Mouse (Mus musculus): Measurements from ENCODE around the gene Atp1b1. TPM values are rescaled to one million over a fixed set of nuclear protein-coding genes. Genes with fewer than 3 reads are reported as not detected.

Gene Atp1b1
- polyA plus RNA-seq, 1 experiment: not detected

GRCm38 (mm10) chr1:164408655-164409054 is 49.5 kb downstream of the Atp1b1 start:
- Histone ChIP-seq H3K4me3 (ENCODE audit: insufficient read depth, low read length) (no peak overlapping the region), H3K4me1 (ENCODE audit: control insufficient read depth, insufficient read depth, low read length) (peaks cover 13% of the 10 kb centered on the region), H3K27ac (ENCODE audit: insufficient read depth, low read depth, low read length) (no peak overlapping the region)
- no peak for TF ChIP-seq CTCF (IDR thresholded peaks at IDR 0.05; ENCODE audit: low read depth, low read length)
- no peak for TF ChIP-seq POLR2A (IDR thresholded peaks at IDR 0.05; ENCODE audit: borderline replicate concordance, low read depth, low read length)

- peaks cover 13% of the 10 kb centered on the region for H3K4me1 ChIP-seq (ENCODE audit: control insufficient read depth, insufficient read depth, low read length)
- H3K27ac ChIP-seq (ENCODE audit: insufficient read depth, low read depth, low read length): no peak overlapping the region
- no peak overlapping the region for H3K4me3 ChIP-seq (ENCODE audit: insufficient read depth, low read length)
- TF ChIP-seq CTCF (IDR thresholded peaks at IDR 0.05; ENCODE audit: low read depth, low read length) (no peak), POLR2A (IDR thresholded peaks at IDR 0.05; ENCODE audit: borderline replicate concordance, low read depth, low read length) (no peak)
These were observed 51.6 kb downstream of the Atp1b1 start for GRCm38 (mm10) chr1:164406506-164406905.

DNA sequence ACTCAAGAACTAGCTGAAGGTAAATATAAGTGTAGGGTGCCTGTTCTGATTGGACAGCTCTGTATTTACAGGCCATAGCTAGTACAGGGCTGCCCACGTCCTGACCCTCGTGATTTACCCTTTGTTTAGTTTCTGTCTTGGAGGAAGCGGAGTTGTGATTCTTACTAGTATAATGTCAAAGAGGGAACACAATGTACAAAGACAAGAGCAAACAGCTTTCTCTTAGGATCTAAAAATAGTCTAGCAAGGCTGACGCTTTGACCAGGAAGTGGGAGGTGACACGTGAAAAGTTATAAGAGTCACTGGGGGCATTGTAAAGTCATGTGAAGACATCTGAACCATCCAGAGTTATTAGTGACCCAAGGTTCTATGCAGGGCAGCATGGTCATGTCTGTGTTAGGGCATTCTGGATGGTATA is 52.8 kb downstream of the Atp1b1 start:
- H3K4me3 ChIP-seq (ENCODE audit: insufficient read depth, low read length): no peak overlapping the region
- H3K4me1 ChIP-seq (ENCODE audit: control insufficient read depth, insufficient read depth, low read length): peaks cover 13% of the 10 kb centered on the region
- H3K27ac ChIP-seq (ENCODE audit: insufficient read depth, low read depth, low read length): peak overlapping the region; percentile 73
- TF ChIP-seq POLR2A (IDR thresholded peaks at IDR 0.05; ENCODE audit: borderline replicate concordance, low read depth, low read length) (no peak), CTCF (IDR thresholded peaks at IDR 0.05; ENCODE audit: low read depth, low read length) (no peak)

- Histone ChIP-seq H3K4me1 (ENCODE audit: control insufficient read depth, insufficient read depth, low read length) (peaks cover 6% of the 10 kb centered on the region), H3K4me3 (ENCODE audit: insufficient read depth, low read length) (no peak overlapping the region), H3K27ac (ENCODE audit: insufficient read depth, low read depth, low read length) (no peak overlapping the region)
- no peak for TF ChIP-seq CTCF (IDR thresholded peaks at IDR 0.05; ENCODE audit: low read depth, low read length)
- no peak for TF ChIP-seq POLR2A (IDR thresholded peaks at IDR 0.05; ENCODE audit: borderline replicate concordance, low read depth, low read length)
These were observed 58.6 kb downstream of the Atp1b1 start for GRCm38 (mm10) chr1:164399578-164399977.

- H3K27ac ChIP-seq (ENCODE audit: insufficient read depth, low read depth, low read length): peak overlapping the region; percentile 37; the same call in 1 of the 2 replicates
- peaks cover 6% of the 10 kb centered on the region for H3K4me1 ChIP-seq (ENCODE audit: control insufficient read depth, insufficient read depth, low read length)
- TF ChIP-seq CTCF (IDR thresholded peaks at IDR 0.05; ENCODE audit: low read depth, low read length) (no peak), POLR2A (IDR thresholded peaks at IDR 0.05; ENCODE audit: borderline replicate concordance, low read depth, low read length) (no peak)
These were observed 60.5 kb downstream of the Atp1b1 start for GRCm38 (mm10) chr1:164397672-164398071.

GRCm38 (mm10) chr1:164395131-164395780 is 62.9 kb downstream of the Atp1b1 start:
- Histone ChIP-seq H3K4me3 (ENCODE audit: insufficient read depth, low read length) (no peak overlapping the region), H3K4me1 (ENCODE audit: control insufficient read depth, insufficient read depth, low read length) (peaks cover 6% of the 10 kb centered on the region), H3K27ac (ENCODE audit: insufficient read depth, low read depth, low read length) (no peak overlapping the region)
- TF ChIP-seq POLR2A (IDR thresholded peaks at IDR 0.05; ENCODE audit: borderline replicate concordance, low read depth, low read length) (no peak), CTCF (IDR thresholded peaks at IDR 0.05; ENCODE audit: low read depth, low read length) (no peak)

More at GRCm38 (mm10) chr1:164397672-164398071, 60.5 kb downstream of the Atp1b1 start:
- H3K4me3 ChIP-seq (ENCODE audit: insufficient read depth, low read length): no peak overlapping the region

- Histone ChIP-seq H3K27ac (ENCODE audit: insufficient read depth, low read depth, low read length) (no peak overlapping the region), H3K4me1 (ENCODE audit: control insufficient read depth, insufficient read depth, low read length) (peaks cover 6% of the 10 kb centered on the region), H3K4me3 (ENCODE audit: insufficient read depth, low read length) (no peak overlapping the region)
- TF ChIP-seq POLR2A (IDR thresholded peaks at IDR 0.05; ENCODE audit: borderline replicate concordance, low read depth, low read length): no peak
- no peak for TF ChIP-seq CTCF (IDR thresholded peaks at IDR 0.05; ENCODE audit: low read depth, low read length)
These were observed 66.0 kb downstream of the Atp1b1 start for GRCm38 (mm10) chr1:164392176-164392575.

GRCm38 (mm10) chr1:164389743-164390142 is 68.4 kb downstream of the Atp1b1 start:
- Histone ChIP-seq H3K4me3 (ENCODE audit: insufficient read depth, low read length) (no peak overlapping the region), H3K27ac (ENCODE audit: insufficient read depth, low read depth, low read length) (no peak overlapping the region), H3K4me1 (ENCODE audit: control insufficient read depth, insufficient read depth, low read length) (peaks cover 6% of the 10 kb centered on the region)
- TF ChIP-seq POLR2A (IDR thresholded peaks at IDR 0.05; ENCODE audit: borderline replicate concordance, low read depth, low read length): no peak
- TF ChIP-seq CTCF (IDR thresholded peaks at IDR 0.05; ENCODE audit: low read depth, low read length): no peak

Other genes starting within 250 kb of the Atp1b1 start
- 6.7 and 7.3 TPM in 2 replicates for gene Slc19a2, start 209.3 kb downstream of the Atp1b1 start, polyA plus RNA-seq (2012; ENCODE audit: insufficient read depth, insufficient read length, missing spikeins)
- gene Ccdc181, start 182.8 kb downstream of the Atp1b1 start, polyA plus RNA-seq (2012; ENCODE audit: insufficient read depth, insufficient read length, missing spikeins): 10.2 and 11.1 TPM in 2 replicates
- 15.7 and 16.0 TPM in 2 replicates for gene Nme7, start 154.2 kb downstream of the Atp1b1 start, polyA plus RNA-seq (2012; ENCODE audit: insufficient read depth, insufficient read length, missing spikeins)
- 11.0 and 11.2 TPM in 2 replicates for gene Blzf1, start 150.9 kb downstream of the Atp1b1 start, polyA plus RNA-seq (2012; ENCODE audit: insufficient read depth, insufficient read length, missing spikeins)